Mouse (Mus musculus) liver, embryonic 13.5 days (tissue): Measurements from ENCODE around the gene Tmc4. TPM values are rescaled to one million over a fixed set of nuclear protein-coding genes. Genes with fewer than 3 reads are reported as not detected.
"Not testable (repeated sequence)": the region's sequence is repeated elsewhere in the genome, so short reads cannot be mapped to it uniquely, and the experiment has no call there.

Experiments used
- ATAC-seq: fragments of 200-750 bp; cut with Nextera tagmentation; 2 replicates; pipeline ENCODE4 v1.8.0; 2017; ENCODE audit warnings: low read depth, mild to moderate bottlenecking, moderate number of reproducible peaks, moderate library complexity
- DNase-seq: peaks from one replicate; pipeline ENCODE4 v3.0.0; 2022
- H3K27ac ChIP-seq: fragments of 300-500 bp; sonication (generic); 2 replicates; pipeline ENCODE4 v1.5.1; 2015; ENCODE audit warnings: moderate library complexity, mild to moderate bottlenecking, inconsistent platforms
- H3K27me3 ChIP-seq: fragments of 300-500 bp; sonication (generic); 2 replicates; pipeline ENCODE4 v1.6.1; 2015; ENCODE audit warnings: mild to moderate bottlenecking, inconsistent platforms
- H3K36me3 ChIP-seq: fragments of 300-500 bp; sonication (generic); 2 replicates; pipeline ENCODE4 v1.6.1; 2015; ENCODE audit warnings: mild to moderate bottlenecking, inconsistent platforms
- H3K4me1 ChIP-seq: fragments of 300-500 bp; sonication (generic); replicated peaks from 2 replicates; pipeline ENCODE4 v1.6.1; 2015; ENCODE audit warnings: inconsistent platforms
- H3K4me2 ChIP-seq: fragments of 300-500 bp; sonication (generic); 2 replicates; pipeline ENCODE4 v1.6.1; 2015; ENCODE audit warnings: inconsistent platforms, mild to moderate bottlenecking, moderate library complexity
- H3K4me3 ChIP-seq: fragments of 300-500 bp; sonication (generic); replicated peaks from 2 replicates; pipeline ENCODE4 v1.5.1; 2015; ENCODE audit warnings: mild to moderate bottlenecking, inconsistent platforms
- H3K9ac ChIP-seq: fragments of 300-500 bp; sonication (generic); 2 replicates; pipeline ENCODE4 v1.6.1; 2015; ENCODE audit warnings: mild to moderate bottlenecking, inconsistent platforms
- H3K9me3 ChIP-seq: fragments of 300-500 bp; sonication (generic); replicated peaks from 2 replicates; pipeline ENCODE4 v1.6.1; 2016; ENCODE audit warnings: inconsistent platforms
- WGBS: fragments of 180-500 bp; shearing (Covaris S2); methylation state at CpG from one replicate; pipeline ENCODE4 v1.1.7; 2015; ENCODE audit not compliant: insufficient replicate concordance; 5-methylcytosine and 5-hydroxymethylcytosine counted together
- polyA plus RNA-seq: library from polyadenylated mRNA; unstranded; fragments of >200 nt; fragmentation: Nextera tagmentation; extraction: Ambion mirVana; gene quantifications from 2 replicates; pipeline ENCODE4 v1.2.1, GENCODE M21; 2015

Tmc4 gene
- 7.3 and 7.8 TPM in 2 replicates for polyA plus RNA-seq

- Histone ChIP-seq H3K4me2 (no peak within 1 kb of the TSS), H3K9ac (no peak within 1 kb of the TSS), H3K36me3 (0 out of 2 replicates have a peak, but pooled peaks cover 7% of the 10 kb centered on the region), H3K9me3 (no peaks in the 10 kb centered on the region), H3K27ac (no peak within 1 kb of the TSS), H3K4me3 (no peak within 1 kb of the TSS), H3K4me1 (no peaks in the 10 kb centered on the region), H3K27me3 (no peaks in the 10 kb centered on the region)
- ATAC-seq (no peak), DNase-seq (no peak)
- WGBS, result 62% methylated on average over 9 of the region's 9 CpGs
Observed at GRCm38 (mm10) chr7:3677342-3677741, at the start of gene Tmc4. Tmc4 (minus strand) TSS chr7:3677553.

- H3K4me2 ChIP-seq, H3K4me1 ChIP-seq, DNase-seq, H3K4me3 ChIP-seq, H3K36me3 ChIP-seq, ATAC-seq, H3K9me3 ChIP-seq, H3K27ac ChIP-seq, H3K27me3 ChIP-seq, H3K9ac ChIP-seq: not testable (repeated sequence)
Observed at GRCm38 (mm10) chr7:3725459-3725858, 48.1 kb upstream of the Tmc4 start.

- not testable (repeated sequence) for H3K4me1 ChIP-seq, H3K4me2 ChIP-seq, H3K9ac ChIP-seq, H3K4me3 ChIP-seq, H3K27me3 ChIP-seq, ATAC-seq, H3K36me3 ChIP-seq, H3K9me3 ChIP-seq, H3K27ac ChIP-seq, DNase-seq
- WGBS, result 27% methylated on average over 1 of the region's 3 CpGs
Observed at GRCm38 (mm10) chr7:3720268-3720667, 42.9 kb upstream of the Tmc4 start, which contains the start of gene Pirb. Pirb (minus strand) TSS chr7:3720391.

- no peaks in the 10 kb centered on the region for H3K9me3 ChIP-seq
- H3K27me3 ChIP-seq, result no peaks in the 10 kb centered on the region
- H3K9ac ChIP-seq, result no peak overlapping the region
- ATAC-seq (no peak), DNase-seq (no peak)
- WGBS, result 9% methylated on average over 1 of the region's 1 CpGs
- H3K4me2 ChIP-seq, result no peak overlapping the region
- H3K4me3 ChIP-seq, result no peak overlapping the region
- no peak overlapping the region for H3K27ac ChIP-seq
- no peaks in the 10 kb centered on the region for H3K4me1 ChIP-seq
- no peaks in the 10 kb centered on the region for H3K36me3 ChIP-seq
Observed at GRCm38 (mm10) chr7:3715249-3715648, 37.9 kb upstream of the Tmc4 start.

GRCm38 (mm10) chr7:3712264-3712942, 35.0 kb upstream of the Tmc4 start:
- no peak for ATAC-seq
- Histone ChIP-seq H3K9ac (no peak overlapping the region), H3K4me2 (no peak overlapping the region), H3K27ac (no peak overlapping the region), H3K4me1 (no peaks in the 10 kb centered on the region), H3K36me3 (peaks cover 8% of the 10 kb centered on the region), H3K4me3 (no peak overlapping the region), H3K9me3 (no peaks in the 10 kb centered on the region), H3K27me3 (no peaks in the 10 kb centered on the region)
- no peak for DNase-seq
- 41% methylated on average over 5 of the region's 5 CpGs for WGBS

- H3K9me3 ChIP-seq, result no peaks in the 10 kb centered on the region
- no peak overlapping the region for H3K9ac ChIP-seq
- no peak overlapping the region for H3K4me2 ChIP-seq
- H3K36me3 ChIP-seq, result peaks cover 38% of the 10 kb centered on the region
- 51% methylated on average over 1 of the region's 1 CpGs for WGBS
- no peaks in the 10 kb centered on the region for H3K27me3 ChIP-seq
- 0 out of 2 replicates have a peak overlapping the region, but pooled peaks have one; percentile 4 for H3K27ac ChIP-seq
- ATAC-seq (no peak), DNase-seq (no peak)
- no peak overlapping the region for H3K4me3 ChIP-seq
- H3K4me1 ChIP-seq, result peaks cover 23% of the 10 kb centered on the region
Observed at GRCm38 (mm10) chr7:3709000-3709399, 31.6 kb upstream of the Tmc4 start.

- H3K4me3 ChIP-seq, H3K9me3 ChIP-seq, DNase-seq, H3K9ac ChIP-seq, H3K27ac ChIP-seq, H3K4me2 ChIP-seq, H3K27me3 ChIP-seq, ATAC-seq: not testable (repeated sequence)
- H3K4me1 ChIP-seq, result peaks cover 23% of the 10 kb centered on the region
- peaks cover 38% of the 10 kb centered on the region for H3K36me3 ChIP-seq
- 19% methylated on average over 5 of the region's 5 CpGs for WGBS
Observed at GRCm38 (mm10) chr7:3708447-3708980, 31.2 kb upstream of the Tmc4 start.

GRCm38 (mm10) chr7:3707568-3708413, 30.4 kb upstream of the Tmc4 start:
- no peak overlapping the region for H3K9ac ChIP-seq
- peak overlapping the region; percentile 39; the same call in 1 of the 2 replicates for H3K27ac ChIP-seq
- H3K4me3 ChIP-seq, result no peak overlapping the region
- no peaks in the 10 kb centered on the region for H3K9me3 ChIP-seq
- H3K4me2 ChIP-seq, result no peak overlapping the region
- H3K36me3 ChIP-seq, result peaks cover 38% of the 10 kb centered on the region
- 25% methylated on average over 7 of the region's 7 CpGs for WGBS
- H3K27me3 ChIP-seq, result no peaks in the 10 kb centered on the region
- ATAC-seq (peak; percentile 24; the same call in 1 of the 2 replicates), DNase-seq (no peak)
- peaks cover 26% of the 10 kb centered on the region for H3K4me1 ChIP-seq

GRCm38 (mm10) chr7:3707027-3707426, 29.7 kb upstream of the Tmc4 start:
- Histone ChIP-seq H3K9ac (peak overlapping the region; percentile 89), H3K9me3 (no peaks in the 10 kb centered on the region), H3K27me3 (no peaks in the 10 kb centered on the region), H3K36me3 (peaks cover 38% of the 10 kb centered on the region), H3K4me2 (peak overlapping the region; percentile 82), H3K4me3 (peak overlapping the region; percentile 84), H3K4me1 (peaks cover 26% of the 10 kb centered on the region), H3K27ac (peak overlapping the region; percentile 89)
- DNase-seq (peak; percentile 22), ATAC-seq (no peak; the same call in 1 of the 2 replicates)
- 17% methylated on average over 4 of the region's 4 CpGs for WGBS

- Histone ChIP-seq H3K4me2 (peak overlapping the region; percentile 82), H3K27me3 (no peaks in the 10 kb centered on the region), H3K27ac (peak overlapping the region; percentile 89), H3K9me3 (no peaks in the 10 kb centered on the region), H3K4me1 (peaks cover 26% of the 10 kb centered on the region), H3K4me3 (peak overlapping the region; percentile 84), H3K36me3 (peaks cover 38% of the 10 kb centered on the region), H3K9ac (peak overlapping the region; percentile 89)
- WGBS, result 29% methylated on average over 11 of the region's 11 CpGs
- DNase-seq, result no peak
- ATAC-seq, result no peak
Observed at GRCm38 (mm10) chr7:3706343-3706934, 29.1 kb upstream of the Tmc4 start.

- Histone ChIP-seq H3K4me1 (peaks cover 26% of the 10 kb centered on the region), H3K4me3 (peak overlapping the region; percentile 84), H3K36me3 (peaks cover 38% of the 10 kb centered on the region), H3K4me2 (peak overlapping the region; percentile 82), H3K27me3 (no peaks in the 10 kb centered on the region), H3K9ac (peak overlapping the region; percentile 89), H3K27ac (peak overlapping the region; percentile 89), H3K9me3 (no peaks in the 10 kb centered on the region)
- DNase-seq (no peak), ATAC-seq (no peak)
- 12% methylated on average over 6 of the region's 6 CpGs for WGBS
Observed at GRCm38 (mm10) chr7:3705911-3706310, 28.6 kb upstream of the Tmc4 start.
